Mouse (Mus musculus) spleen, adult 2 months (tissue): ENCODE data around the gene Gpr152. TPM values are rescaled to one million over a fixed set of nuclear protein-coding genes. Genes with fewer than 3 reads are reported as not detected.

ENCODE experiments used
- DNase-seq, 2 experiments: peaks; one replicate each; pipeline versions ENCODE4 v3.0.0 to v3.0.0-alpha.2; 2012 to 2021; ENCODE audit warnings: low spot score in 2 of 2, low read depth in 1 of 2
- H3K27ac ChIP-seq: fragments of 200-500 bp; 2 replicates; pipeline ENCODE4 v1.5.1; 2012; ENCODE audit warnings: low read length, inconsistent platforms; ENCODE audit not compliant: insufficient read depth
- H3K27me3 ChIP-seq: fragments of 200-500 bp; 2 replicates; pipeline ENCODE4 v1.6.1; 2012; ENCODE audit warnings: mild to moderate bottlenecking, moderate library complexity, low read length, inconsistent platforms; ENCODE audit not compliant: control insufficient read depth, insufficient read depth
- H3K36me3 ChIP-seq: fragments of 200-500 bp; 2 replicates; pipeline ENCODE4 v1.6.1; 2012; ENCODE audit warnings: mild to moderate bottlenecking, low read length, inconsistent platforms; ENCODE audit not compliant: control insufficient read depth, insufficient read depth
- H3K4me1 ChIP-seq: fragments of 200-500 bp; 2 replicates; pipeline ENCODE4 v1.6.1; 2011; ENCODE audit warnings: inconsistent platforms; ENCODE audit not compliant: control insufficient read depth, insufficient read depth, insufficient read length
- H3K4me3 ChIP-seq: fragments of 200-500 bp; 2 replicates; pipeline ENCODE4 v1.5.1; 2011; ENCODE audit warnings: mild to moderate bottlenecking, inconsistent platforms; ENCODE audit not compliant: insufficient read depth, insufficient read length; ENCODE audit errors: extremely low read depth
- CTCF ChIP-seq: fragments of 200-500 bp; IDR thresholded peaks from 2 replicates; pipeline ENCODE4 v1.5.1; 2011; ENCODE audit warnings: mild to moderate bottlenecking, inconsistent platforms; ENCODE audit not compliant: insufficient read depth, insufficient read length, insufficient replicate concordance; ENCODE audit errors: extremely low read depth
- POLR2A ChIP-seq: fragments of 200-500 bp; IDR thresholded peaks from 2 replicates; pipeline ENCODE4 v1.6.1; 2011; ENCODE audit warnings: low read depth, low read length, inconsistent platforms
- WGBS: fragments of 180-500 bp; shearing (Covaris S2); methylation state at CpG from one replicate; pipeline ENCODE4 v1.1.7; 2018; 5-methylcytosine and 5-hydroxymethylcytosine counted together
- polyA plus RNA-seq: library from polyadenylated mRNA; depleted of rRNA; stranded (reverse); fragments of >200 nt; gene quantifications from 2 replicates; pipeline ENCODE4 v1.2.3, GENCODE M21; 2012; rRNA removed

The Gpr152 gene
- 0.09 and 0.11 TPM in 2 replicates for polyA plus RNA-seq

DNA sequence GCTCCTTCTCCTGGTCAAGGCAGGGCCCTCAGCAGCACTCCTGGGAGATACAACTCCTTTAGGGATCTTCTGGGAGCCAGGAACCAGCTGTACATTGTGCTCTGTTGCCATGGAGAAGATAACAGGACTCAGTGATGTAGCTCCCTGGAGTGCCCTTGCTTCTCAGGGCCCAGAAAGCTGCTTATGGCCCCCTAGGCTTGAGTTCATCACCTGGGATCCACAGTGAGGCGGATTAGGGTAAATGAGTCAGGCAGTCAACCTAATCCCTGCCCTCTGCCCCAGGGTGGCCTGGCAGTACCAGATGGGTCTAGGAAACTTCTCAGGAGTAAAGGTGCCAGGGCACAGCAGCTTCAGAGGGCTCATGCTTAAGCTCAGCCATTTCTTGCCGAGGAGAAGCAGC, at the start of gene Gpr152:
Gpr152 (plus strand) TSS at position 342 of the 400 bp plus-strand sequence.
- no peak for DNase-seq
- Histone ChIP-seq H3K4me1 (peaks cover 43% of the 10 kb centered on the region), H3K27ac (peak within 1 kb of the TSS; percentile 65), H3K36me3 (no peaks in the 10 kb centered on the region), H3K27me3 (no peaks in the 10 kb centered on the region), H3K4me3 (no peak within 1 kb of the TSS)
- WGBS = 91% methylated on average over 2 of the region's 2 CpGs
- TF ChIP-seq CTCF = no peak

- TF ChIP-seq CTCF (no peak), POLR2A (no peak)
- Histone ChIP-seq H3K4me1 (no peaks in the 10 kb centered on the region), H3K4me3 (no peak overlapping the region), H3K27me3 (no peaks in the 10 kb centered on the region), H3K27ac (no peak overlapping the region), H3K36me3 (no peaks in the 10 kb centered on the region)
- WGBS = 85% methylated on average over 3 of the region's 3 CpGs
- DNase-seq = no peak
These were observed 49.1 kb upstream of the Gpr152 start for GRCm38 (mm10) chr19:4090446-4090845.

DNA sequence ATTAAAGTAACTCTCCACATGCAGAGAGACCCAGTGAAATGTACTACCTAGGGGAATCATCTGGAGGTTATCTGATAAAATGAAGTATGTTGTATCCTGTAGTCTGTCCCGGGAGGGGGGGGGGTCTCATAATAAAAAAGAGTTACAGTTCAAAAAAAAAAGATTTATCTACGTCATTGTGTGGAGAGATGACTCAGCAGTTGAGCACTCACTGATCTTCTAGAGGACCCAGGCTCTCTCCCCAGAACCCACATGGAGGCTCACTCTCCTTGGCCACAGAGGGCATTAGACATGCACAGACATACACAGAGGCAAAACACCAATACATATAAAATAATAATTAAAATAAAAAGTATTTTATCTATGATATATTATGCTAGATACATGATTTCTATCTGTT, 48.2 kb upstream of the Gpr152 start:
- 38% methylated on average over 2 of the region's 2 CpGs for WGBS
- TF ChIP-seq POLR2A (no peak), CTCF (no peak)
- Histone ChIP-seq H3K27me3 (no peaks in the 10 kb centered on the region), H3K36me3 (no peaks in the 10 kb centered on the region), H3K27ac (no peak overlapping the region), H3K4me3 (no peak overlapping the region), H3K4me1 (peaks cover 2% of the 10 kb centered on the region; the same call in 1 of the 2 replicates)
- DNase-seq = no peak

- Histone ChIP-seq H3K27ac (no peak overlapping the region), H3K4me3 (no peak overlapping the region), H3K36me3 (no peaks in the 10 kb centered on the region), H3K27me3 (no peaks in the 10 kb centered on the region), H3K4me1 (peaks cover 5% of the 10 kb centered on the region; the same call in 1 of the 2 replicates)
- 81% methylated on average over 3 of the region's 3 CpGs for WGBS
- no peak for DNase-seq
- TF ChIP-seq CTCF (no peak), POLR2A (no peak)
These were observed 46.8 kb upstream of the Gpr152 start for GRCm38 (mm10) chr19:4092750-4093149.

- no peaks in the 10 kb centered on the region for H3K27me3 ChIP-seq
- no peak overlapping the region for H3K27ac ChIP-seq
- H3K4me3 ChIP-seq = no peak overlapping the region
- 66% methylated on average over 7 of the region's 7 CpGs for WGBS
- TF ChIP-seq POLR2A (no peak), CTCF (no peak)
- H3K4me1 ChIP-seq = peaks cover 15% of the 10 kb centered on the region; the same call in 1 of the 2 replicates
- no peak for DNase-seq
- no peaks in the 10 kb centered on the region; the same call in 1 of the 2 replicates for H3K36me3 ChIP-seq
These were observed 45.8 kb upstream of the Gpr152 start for GRCm38 (mm10) chr19:4093772-4094171.

GRCm38 (mm10) chr19:4094348-4094747, 45.2 kb upstream of the Gpr152 start:
- no peaks in the 10 kb centered on the region for H3K27me3 ChIP-seq
- H3K27ac ChIP-seq = no peak overlapping the region
- no peak for DNase-seq
- H3K4me1 ChIP-seq = peaks cover 15% of the 10 kb centered on the region; the same call in 1 of the 2 replicates
- no peaks in the 10 kb centered on the region; the same call in 1 of the 2 replicates for H3K36me3 ChIP-seq
- 86% methylated on average over 3 of the region's 3 CpGs for WGBS
- TF ChIP-seq POLR2A (no peak), CTCF (no peak)
- H3K4me3 ChIP-seq = no peak overlapping the region

DNA sequence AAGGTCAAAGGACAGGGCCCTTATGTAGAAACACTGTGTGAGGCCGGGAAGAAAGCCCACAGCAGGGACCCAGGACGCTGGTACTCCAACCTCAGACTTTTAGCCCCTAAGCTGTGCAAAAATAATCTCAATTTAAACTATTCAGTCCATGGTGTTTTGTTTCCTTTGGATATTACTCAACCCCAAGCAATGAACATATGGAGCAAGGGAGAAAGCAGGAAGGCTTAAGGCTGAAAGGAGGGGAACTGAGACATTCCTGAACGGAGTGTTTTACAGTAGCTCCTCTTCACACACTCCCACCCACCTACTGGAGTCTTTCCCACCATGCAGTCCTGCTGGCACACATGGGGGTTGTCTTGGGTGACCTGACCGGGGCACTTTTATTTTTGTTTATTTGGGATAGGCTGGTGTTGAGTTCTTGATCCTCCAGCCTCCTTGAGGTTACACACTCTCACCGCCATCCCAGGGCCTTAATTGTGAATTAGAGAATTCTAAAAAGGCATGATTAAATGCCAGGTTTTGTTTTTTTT, 44.7 kb upstream of the Gpr152 start:
- DNase-seq = no peak
- Histone ChIP-seq H3K27me3 (no peaks in the 10 kb centered on the region), H3K4me3 (no peak overlapping the region), H3K36me3 (no peaks in the 10 kb centered on the region; the same call in 1 of the 2 replicates), H3K4me1 (peaks cover 15% of the 10 kb centered on the region; the same call in 1 of the 2 replicates), H3K27ac (no peak overlapping the region)
- WGBS = 88% methylated on average over 5 of the region's 5 CpGs
- no peak for TF ChIP-seq POLR2A
- TF ChIP-seq CTCF = no peak
